Comparison of ENCODE assay signal across 7 mouse cellular contexts in the genomic region with DNA sequence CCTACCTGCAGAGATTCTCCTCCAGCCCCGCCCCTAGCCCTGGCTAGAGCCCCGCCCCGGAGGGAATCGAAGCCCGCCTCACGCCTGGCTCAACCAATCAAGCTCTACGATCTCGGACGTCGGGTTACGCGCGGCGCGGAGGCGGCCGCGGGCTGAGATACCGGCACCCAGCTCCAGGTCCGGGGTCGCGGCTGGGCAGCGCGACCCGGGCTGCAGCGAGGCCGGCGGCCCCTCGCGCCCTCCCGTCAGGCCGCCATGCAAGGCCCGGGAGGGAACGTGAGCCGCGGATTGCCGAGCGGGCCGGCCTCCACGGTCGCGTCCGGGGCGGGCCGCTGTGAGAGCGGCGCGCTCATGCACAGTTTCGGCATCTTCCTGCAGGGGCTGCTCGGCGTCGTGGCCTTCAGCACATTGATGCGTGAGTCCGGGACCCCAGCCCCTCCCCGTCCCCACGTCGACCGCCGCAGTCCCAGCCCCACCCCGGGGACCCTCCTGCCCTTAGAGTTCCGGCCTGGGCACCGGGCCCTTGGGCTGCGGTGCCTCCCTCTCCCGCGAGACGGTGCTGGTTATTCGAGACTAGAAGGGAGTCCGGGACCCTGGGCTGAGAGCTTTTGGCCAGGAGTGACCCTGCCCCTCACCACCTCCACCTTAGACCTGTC. TPM values are rescaled to one million over a fixed set of nuclear protein-coding genes. Genes with fewer than 3 reads are reported as not detected.
DNase-seq lines count a peak whose midpoint lies in the region; ATAC-seq and TF ChIP-seq lines count a peak whose summit lies in the region.

Gene Tmem110 (plus strand): TSS at position 115 of the 656 bp plus-strand sequence.

- peak within 1 kb of the TSS; percentile 81 for H3K4me2 ChIP-seq in embryonic facial prominence, embryonic 11.5 days (ENCODE audit: low read depth, low read length)
- peak within 1 kb of the TSS; percentile 65 for H3K4me2 ChIP-seq in limb, embryonic 12.5 days
- H3K4me2 ChIP-seq in midbrain, embryonic 15.5 days, result peak within 1 kb of the TSS; percentile 86

- no peak for TF ChIP-seq POLR2A in kidney, adult 2 months (IDR thresholded peaks at IDR 0.05; ENCODE audit: low read depth, low read length)
- no peak for TF ChIP-seq POLR2A in spleen, adult 2 months (IDR thresholded peaks at IDR 0.05; ENCODE audit: low read depth, low read length)

- TF ChIP-seq CTCF in kidney, adult 2 months (conservative IDR thresholded peaks at IDR 0.05; ENCODE audit: insufficient read depth, insufficient read length, low read depth, low read length), result peak; percentile 24; the same call in 1 of the 2 replicates
- TF ChIP-seq CTCF in spleen, adult 2 months (IDR thresholded peaks at IDR 0.05; ENCODE audit: extremely low read depth, insufficient read depth, insufficient read length, insufficient replicate concordance), result no peak

- peak; percentile 90 for ATAC-seq in embryonic facial prominence, embryonic 11.5 days (replicated peaks; ENCODE audit: insufficient number of reproducible peaks, low FRiP score, low TSS enrichment, low read depth)
- peak; percentile 91 for ATAC-seq in limb, embryonic 12.5 days (ENCODE audit: insufficient number of reproducible peaks, insufficient read depth, low FRiP score, low TSS enrichment, low read depth)
- ATAC-seq in midbrain, embryonic 15.5 days (replicated peaks), result peak; percentile 98

- H3K27me3 ChIP-seq in embryonic facial prominence, embryonic 11.5 days (ENCODE audit: control insufficient read depth, insufficient read depth, low read length), result no peaks in the 10 kb centered on the region
- no peaks in the 10 kb centered on the region for H3K27me3 ChIP-seq in kidney, adult 2 months (replicated peaks; ENCODE audit: control insufficient read depth, insufficient read depth, low read length)
- no peaks in the 10 kb centered on the region for H3K27me3 ChIP-seq in limb, embryonic 12.5 days
- no peaks in the 10 kb centered on the region for H3K27me3 ChIP-seq in midbrain, embryonic 15.5 days (replicated peaks)
- H3K27me3 ChIP-seq in spleen, adult 2 months (ENCODE audit: control insufficient read depth, insufficient read depth, low read length), result no peaks in the 10 kb centered on the region

- peak within 1 kb of the TSS; percentile 87 for H3K9ac ChIP-seq in embryonic facial prominence, embryonic 11.5 days (replicated peaks; ENCODE audit: low read length)
- peak within 1 kb of the TSS; percentile 80 for H3K9ac ChIP-seq in limb, embryonic 12.5 days (replicated peaks)
- H3K9ac ChIP-seq in midbrain, embryonic 15.5 days, result peak within 1 kb of the TSS; percentile 93

- peak within 1 kb of the TSS; percentile 83 for H3K4me3 ChIP-seq in embryonic facial prominence, embryonic 11.5 days (ENCODE audit: low read depth, low read length)
- H3K4me3 ChIP-seq in kidney, adult 2 months (ENCODE audit: insufficient read depth, low read depth, low read length), result peak within 1 kb of the TSS; percentile 95
- H3K4me3 ChIP-seq in limb, embryonic 12.5 days (replicated peaks), result peak within 1 kb of the TSS; percentile 86
- peak within 1 kb of the TSS; percentile 96 for H3K4me3 ChIP-seq in midbrain, embryonic 15.5 days
- peak within 1 kb of the TSS; percentile 86 for H3K4me3 ChIP-seq in spleen, adult 2 months (ENCODE audit: extremely low read depth, insufficient read depth, insufficient read length)

- H3K4me1 ChIP-seq in embryonic facial prominence, embryonic 11.5 days (ENCODE audit: control insufficient read depth, insufficient read depth, low read length), result peaks cover 3% of the 10 kb centered on the region; the same call in 1 of the 2 replicates
- H3K4me1 ChIP-seq in kidney, adult 2 months (ENCODE audit: control insufficient read depth, insufficient read depth, low read length), result peaks cover 3% of the 10 kb centered on the region; the same call in 1 of the 2 replicates
- peaks cover 29% of the 10 kb centered on the region for H3K4me1 ChIP-seq in limb, embryonic 12.5 days (replicated peaks)
- peaks cover 27% of the 10 kb centered on the region for H3K4me1 ChIP-seq in midbrain, embryonic 15.5 days
- H3K4me1 ChIP-seq in spleen, adult 2 months (ENCODE audit: control insufficient read depth, insufficient read depth, insufficient read length), result peaks cover 5% of the 10 kb centered on the region; the same call in 1 of the 2 replicates

- no peaks in the 10 kb centered on the region for H3K9me3 ChIP-seq in embryonic facial prominence, embryonic 11.5 days (replicated peaks; ENCODE audit: control insufficient read depth, low read length)
- no peaks in the 10 kb centered on the region for H3K9me3 ChIP-seq in limb, embryonic 12.5 days
- no peaks in the 10 kb centered on the region for H3K9me3 ChIP-seq in midbrain, embryonic 15.5 days

- WGBS in embryonic facial prominence, embryonic 11.5 days, result under 1% methylated on average over 51 of the region's 68 CpGs
- WGBS in kidney, adult 2 months, result under 1% methylated on average over 68 of the region's 68 CpGs
- WGBS in limb, embryonic 12.5 days, result under 1% methylated on average over 64 of the region's 68 CpGs
- WGBS in midbrain, embryonic 15.5 days, result under 1% methylated on average over 63 of the region's 68 CpGs
- WGBS in spleen, adult 2 months, result 2% methylated on average over 52 of the region's 68 CpGs

- H3K36me3 ChIP-seq in embryonic facial prominence, embryonic 11.5 days (replicated peaks; ENCODE audit: control insufficient read depth, insufficient read depth, low read depth, low read length), result no peaks in the 10 kb centered on the region
- H3K36me3 ChIP-seq in kidney, adult 2 months (ENCODE audit: control insufficient read depth, insufficient read depth, low read length), result no peaks in the 10 kb centered on the region
- H3K36me3 ChIP-seq in limb, embryonic 12.5 days, result no peaks in the 10 kb centered on the region
- H3K36me3 ChIP-seq in midbrain, embryonic 15.5 days (replicated peaks), result no peaks in the 10 kb centered on the region
- H3K36me3 ChIP-seq in spleen, adult 2 months (ENCODE audit: control insufficient read depth, insufficient read depth, low read length), result no peaks in the 10 kb centered on the region

- H3K27ac ChIP-seq in embryonic facial prominence, embryonic 11.5 days (replicated peaks; ENCODE audit: low read depth, low read length), result no peak within 1 kb of the TSS
- H3K27ac ChIP-seq in kidney, adult 2 months (ENCODE audit: insufficient read depth, low read depth, low read length), result no peak within 1 kb of the TSS
- peak within 1 kb of the TSS; percentile 89 for H3K27ac ChIP-seq in limb, embryonic 12.5 days
- peak within 1 kb of the TSS; percentile 80 for H3K27ac ChIP-seq in midbrain, embryonic 15.5 days
- peak within 1 kb of the TSS; percentile 42 for H3K27ac ChIP-seq in spleen, adult 2 months (ENCODE audit: insufficient read depth, low read length)

- peak; percentile 93 for DNase-seq in adrenal gland, postnatal 14 days
- peak; percentile 90 for DNase-seq in embryonic facial prominence, embryonic 11.5 days (ENCODE audit: low spot score)
- peak; percentile 99 for DNase-seq in heart, adult 11 months
- peak; percentile 94 for DNase-seq in kidney, adult 2 months
- peak; percentile 51 to 87 for DNase-seq in spleen, adult 2 months (ENCODE audit: low read depth in 1 of 2, low spot score in 2 of 2)

RNA-seq across cellular contexts. Expression of gene Tmem110, which starts in this region (rescaled TPM):
- total RNA-seq in adrenal gland, postnatal 14 days (2021), result 18.1 and 19.3 TPM in 2 replicates
- 31.1 and 36.1 TPM in 2 replicates for polyA plus RNA-seq in embryonic facial prominence, embryonic 11.5 days (2014; fragmentation: Nextera tagmentation; extraction: Ambion mirVana)
- 14.1 and 15.1 TPM in 2 replicates for polyA plus RNA-seq in kidney, adult 2 months (2012; rRNA removed)
- polyA plus RNA-seq in limb, embryonic 12.5 days (2016; fragmentation: Nextera tagmentation; extraction: Ambion mirVana), result 38.8 and 41.5 TPM in 2 replicates
- polyA plus RNA-seq in midbrain, embryonic 15.5 days (2015; fragmentation: Nextera tagmentation; extraction: Ambion mirVana), result 21.4 and 22.7 TPM in 2 replicates
- 13.0 and 18.0 TPM in 2 replicates for polyA plus RNA-seq in spleen, adult 2 months (2012; rRNA removed)

Comparison
In these comparisons a context has a peak if more than half of its experiments do, and no peak if none do; other contexts are left out.
1. H3K27ac ChIP-seq: peak in limb, embryonic 12.5 days (single experiment), midbrain, embryonic 15.5 days (single experiment) and spleen, adult 2 months (single experiment); none in embryonic facial prominence, embryonic 11.5 days (single experiment) and kidney, adult 2 months (single experiment).
2. Peak in every context shown above with its lines, with median percentiles within 50 percentile points of each other: DNase-seq, ATAC-seq, H3K4me2 ChIP-seq, H3K4me3 ChIP-seq and H3K9ac ChIP-seq.